Mouse (Mus musculus) left cerebral cortex, adult 18-20 months (tissue): ENCODE data around the gene Aurkaip1. TPM values are rescaled to one million over a fixed set of nuclear protein-coding genes. Genes with fewer than 3 reads are reported as not detected.

Experiments used
- DNase-seq, 2 experiments: peaks; one replicate each; pipeline ENCODE4 v3.0.0; 2021 to 2022; ENCODE audit warnings: low spot score in 2 of 2, mixed read lengths in 1 of 2
- microRNA-seq, 2 experiments: library from miRNA; unstranded; fragments of <30 nt; microRNA quantifications; one replicate each; pipeline ENCODE4 v1.2.0; 2021
- total RNA-seq, 2 experiments: library from RNA; stranded (reverse); gene quantifications; 2 replicates each; pipeline ENCODE4 v1.2.3; 2021

The Aurkaip1 gene
- total RNA-seq, 2 experiments from 2014 or later, result 103 to 110 TPM

GRCm38 (mm10) chr4:155849391-155849790 is 18.3 kb downstream of the Aurkaip1 start:
- no peak for DNase-seq

GRCm38 (mm10) chr4:155849792-155850451 is 18.9 kb downstream of the Aurkaip1 start:
- no peak for DNase-seq

GRCm38 (mm10) chr4:155851368-155851767 is 20.3 kb downstream of the Aurkaip1 start:
- no peak for DNase-seq

- DNase-seq, result no peak
These were observed 20.9 kb downstream of the Aurkaip1 start for GRCm38 (mm10) chr4:155851951-155852411.

- DNase-seq, result no peak
These were observed 22.3 kb downstream of the Aurkaip1 start for GRCm38 (mm10) chr4:155853421-155853820.

- no peak for DNase-seq
These were observed 23.9 kb downstream of the Aurkaip1 start for GRCm38 (mm10) chr4:155854991-155855390.

DNA sequence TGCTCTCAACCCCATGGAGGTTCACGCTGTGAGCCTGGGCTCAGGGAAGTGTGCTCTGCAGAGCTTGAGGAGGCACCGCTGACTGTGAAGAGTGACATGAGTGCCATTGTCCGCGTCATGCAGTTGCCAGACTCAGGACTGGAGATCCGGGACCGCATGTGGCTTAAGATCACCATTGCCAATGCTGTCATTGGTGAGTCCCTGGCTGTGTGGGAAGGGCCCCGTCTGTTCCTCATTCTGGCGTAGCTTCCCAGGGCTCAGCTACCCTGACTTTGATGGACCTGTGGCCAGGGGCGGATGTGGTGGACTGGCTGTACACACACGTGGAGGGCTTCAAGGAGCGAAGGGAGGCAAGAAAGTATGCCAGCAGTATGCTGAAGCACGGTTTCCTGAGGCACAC is 25.0 kb downstream of the Aurkaip1 start:
- DNase-seq, result no peak

DNA sequence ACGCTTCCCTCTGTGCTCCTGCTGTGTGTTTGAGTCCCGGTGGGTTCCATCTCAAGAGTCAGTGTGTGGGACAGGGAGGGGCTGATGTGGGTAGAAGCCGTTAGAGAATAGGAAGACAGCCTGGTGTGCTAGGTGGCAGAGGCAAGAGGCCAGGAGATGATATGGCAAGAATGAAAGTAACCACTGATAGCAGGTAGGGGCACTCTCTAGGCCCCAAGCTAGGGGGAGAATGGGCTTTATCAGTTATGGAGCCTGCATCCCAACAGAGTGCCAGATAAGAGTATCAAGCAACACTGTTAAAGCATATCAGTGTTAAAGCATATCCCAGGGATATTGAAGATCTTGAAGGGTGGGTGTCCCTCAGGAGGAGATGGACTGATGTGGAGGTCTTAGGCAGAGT is 25.8 kb downstream of the Aurkaip1 start:
- DNase-seq, result no peak

DNA sequence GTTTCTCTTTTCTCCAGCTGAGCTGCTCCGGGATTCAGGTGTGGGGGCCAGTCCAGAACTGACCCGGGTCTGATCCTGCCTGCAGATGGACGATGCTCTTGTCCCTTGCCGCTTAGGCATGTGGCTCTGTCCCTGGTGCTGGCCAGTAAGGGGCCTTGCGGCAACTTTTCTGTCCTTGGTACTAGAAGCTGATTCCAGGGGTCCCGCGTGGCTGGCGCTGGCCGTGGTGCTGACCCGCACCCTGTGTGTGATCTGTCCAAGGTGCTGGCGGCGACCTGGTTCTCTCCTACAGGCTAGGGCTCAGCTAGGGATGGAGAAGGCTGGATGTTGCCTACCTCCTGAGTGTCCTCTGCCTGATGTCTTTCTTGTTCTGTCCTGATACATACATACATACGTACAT is 28.2 kb downstream of the Aurkaip1 start:
- no peak for DNase-seq

- DNase-seq, result no peak
These were observed 30.7 kb downstream of the Aurkaip1 start for GRCm38 (mm10) chr4:155861787-155862186.

DNA sequence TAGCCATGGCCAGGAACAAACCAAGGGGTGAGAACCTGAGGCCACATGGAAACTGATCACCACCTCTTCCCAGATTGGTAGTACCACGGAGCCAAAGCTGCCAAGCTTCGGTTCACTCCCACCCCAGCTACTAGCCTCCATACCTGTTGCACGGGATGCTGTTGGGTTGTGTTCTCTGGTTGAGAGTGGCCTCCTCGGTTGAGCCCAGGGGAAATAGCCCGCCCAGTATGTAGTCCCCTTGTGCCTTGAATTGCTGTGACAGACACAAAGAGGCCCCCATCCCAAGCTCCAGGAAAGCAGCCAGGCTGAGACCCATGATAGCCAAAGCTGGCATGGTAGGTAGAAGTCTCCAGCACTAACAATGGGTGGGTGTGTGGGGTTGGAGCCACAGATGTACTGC is 31.9 kb downstream of the Aurkaip1 start, which contains the start of gene Tas1r3:
Tas1r3 (minus strand) TSS at position 362 of the 400 bp plus-strand sequence.
- DNase-seq, result no peak

DNA sequence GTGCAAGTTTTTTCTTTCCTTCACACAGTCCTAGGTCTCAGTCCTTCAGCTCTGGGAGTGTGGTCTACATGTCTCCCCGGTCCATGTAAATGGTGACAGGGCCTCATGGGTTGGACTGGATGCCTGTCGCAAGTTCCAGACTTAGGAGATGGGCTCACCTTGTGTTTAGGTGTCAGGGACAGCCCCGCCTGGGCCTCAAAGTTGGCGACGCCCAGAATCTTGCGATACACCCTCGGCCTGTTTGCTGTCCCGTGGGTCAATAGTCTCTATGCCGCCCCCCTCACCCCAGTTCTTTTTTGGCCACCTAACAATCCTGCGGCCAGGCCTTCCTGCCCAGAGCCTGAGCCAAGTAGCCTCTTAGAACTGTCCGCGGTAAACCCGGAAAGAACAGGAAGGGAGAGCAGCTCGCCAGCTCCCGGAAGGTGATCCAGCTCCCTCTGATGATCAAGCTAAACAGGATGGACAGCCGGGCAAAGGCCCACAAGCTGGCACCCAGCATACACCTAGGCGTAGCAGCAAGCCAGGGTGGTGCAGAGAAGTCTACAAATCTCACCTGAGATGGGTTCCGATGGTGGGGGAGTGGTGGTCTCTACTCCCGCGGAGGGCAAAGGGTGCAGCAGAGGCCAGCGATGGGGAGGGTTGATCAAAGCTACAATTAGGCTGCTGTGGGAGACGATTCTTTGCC is 37.7 kb downstream of the Aurkaip1 start:
- no peak for DNase-seq

GRCm38 (mm10) chr4:155869317-155870033 is 38.4 kb downstream of the Aurkaip1 start, which contains the start of the genes Cptp and Ints11:
Gene Cptp, minus strand, starts transcription at chr4:155869440.
Gene Ints11, plus strand, starts transcription at chr4:155869546.
- DNase-seq, result peak; percentile 96 to 97

GRCm38 (mm10) chr4:155871404-155871803 is 40.3 kb downstream of the Aurkaip1 start:
- no peak for DNase-seq

Small RNA genes within 50 kb of the gene (microRNA-seq; reads per million reads assigned to microRNA genes)
- 0 reads per million in 2 experiments for gene Gm27743

Other genes with a start within 250 kb of the Aurkaip1 start
- gene Slc35e2, start 229.9 kb upstream of the Aurkaip1 start, total RNA-seq, result 10 to 100 TPM; 47.2 to 48.9 TPM
- gene Cdk11b, start 206.4 kb upstream of the Aurkaip1 start, total RNA-seq, result 10 to 100 TPM; 47.1 to 49.4 TPM
- not detected for gene Gm10563, start 185.9 kb upstream of the Aurkaip1 start, total RNA-seq
- 1 to 10 TPM; 2.4 to 4.6 TPM for gene Mmp23, start 177.9 kb upstream of the Aurkaip1 start, total RNA-seq
- 100 to 1,000 TPM; 128 to 129 TPM for gene Mib2, start 162.1 kb upstream of the Aurkaip1 start, total RNA-seq
- 10 to 100 TPM; 27.8 to 32.8 TPM for gene Fndc10, start 136.9 kb upstream of the Aurkaip1 start, total RNA-seq
- 10 to 100 TPM; 90.6 to 97.4 TPM for gene Ssu72, start 126.5 kb upstream of the Aurkaip1 start, total RNA-seq
- gene Tmem240, start 96.5 kb upstream of the Aurkaip1 start, total RNA-seq, result 10 to 100 TPM; 51.1 to 53.0 TPM
- 10 to 100 TPM; 48.3 to 55.6 TPM for gene Atad3a, start 70.2 kb upstream of the Aurkaip1 start, total RNA-seq
- 10 to 100 TPM; 15.6 to 17.6 TPM for gene Vwa1, start 56.6 kb upstream of the Aurkaip1 start, total RNA-seq
- 10 to 100 TPM; 16.4 to 19.0 TPM for gene Tmem88b, start 45.4 kb upstream of the Aurkaip1 start, total RNA-seq
- under 1 TPM in 1 of 2 experiments, not detected in 1; 0.44 TPM for gene Ankrd65, start 40.8 kb upstream of the Aurkaip1 start, total RNA-seq
- gene Mrpl20, start 28.4 kb upstream of the Aurkaip1 start, total RNA-seq, result 10 to 100 TPM; 84.9 to 89.4 TPM
- gene Ccnl2, start 18.8 kb upstream of the Aurkaip1 start, total RNA-seq, result 10 to 100 TPM; 60.1 to 65.5 TPM
- gene Mxra8, start 8.4 kb downstream of the Aurkaip1 start, total RNA-seq, result 1 to 10 TPM; 6.2 to 7.3 TPM
- 10 to 100 TPM; 88.0 to 96.3 TPM for gene Dvl1, start 16.1 kb downstream of the Aurkaip1 start, total RNA-seq
- gene Tas1r3, start 32.1 kb downstream of the Aurkaip1 start, total RNA-seq, result under 1 TPM; 0.23 TPM
- 10 to 100 TPM; 23.1 to 33.8 TPM for gene Cptp, start 38.2 kb downstream of the Aurkaip1 start, total RNA-seq
- 10 to 100 TPM; 31.7 to 33.9 TPM for gene Ints11, start 38.3 kb downstream of the Aurkaip1 start, total RNA-seq
- 10 to 100 TPM; 54.9 to 58.6 TPM for gene Pusl1, start 60.5 kb downstream of the Aurkaip1 start, total RNA-seq
- 100 to 1,000 TPM; 124 to 128 TPM for gene Acap3, start 60.5 kb downstream of the Aurkaip1 start, total RNA-seq
- gene Ube2j2, start 112.6 kb downstream of the Aurkaip1 start, total RNA-seq, result 10 to 100 TPM; 67.6 to 70.3 TPM
- 10 to 100 TPM; 16.6 to 17.7 TPM for gene C1qtnf12, start 131.0 kb downstream of the Aurkaip1 start, total RNA-seq
- gene B3galt6, start 161.4 kb downstream of the Aurkaip1 start, total RNA-seq, result 10 to 100 TPM in 1 of 2 experiments, 1 to 10 TPM in 1; 8.9 to 10.7 TPM
- gene Sdf4, start 161.6 kb downstream of the Aurkaip1 start, total RNA-seq, result 100 to 1,000 TPM; 213 to 215 TPM
- gene Tnfrsf4, start 182.6 kb downstream of the Aurkaip1 start, total RNA-seq, result 1 to 10 TPM in 1 of 2 experiments, under 1 TPM in 1; 0.95 to 2.3 TPM
- not detected for gene Tnfrsf18, start 194.9 kb downstream of the Aurkaip1 start, total RNA-seq
- not detected for gene Ttll10, start 228.1 kb downstream of the Aurkaip1 start, total RNA-seq